Mouse (Mus musculus): Measurements from ENCODE around the gene Trib3.

DNA sequence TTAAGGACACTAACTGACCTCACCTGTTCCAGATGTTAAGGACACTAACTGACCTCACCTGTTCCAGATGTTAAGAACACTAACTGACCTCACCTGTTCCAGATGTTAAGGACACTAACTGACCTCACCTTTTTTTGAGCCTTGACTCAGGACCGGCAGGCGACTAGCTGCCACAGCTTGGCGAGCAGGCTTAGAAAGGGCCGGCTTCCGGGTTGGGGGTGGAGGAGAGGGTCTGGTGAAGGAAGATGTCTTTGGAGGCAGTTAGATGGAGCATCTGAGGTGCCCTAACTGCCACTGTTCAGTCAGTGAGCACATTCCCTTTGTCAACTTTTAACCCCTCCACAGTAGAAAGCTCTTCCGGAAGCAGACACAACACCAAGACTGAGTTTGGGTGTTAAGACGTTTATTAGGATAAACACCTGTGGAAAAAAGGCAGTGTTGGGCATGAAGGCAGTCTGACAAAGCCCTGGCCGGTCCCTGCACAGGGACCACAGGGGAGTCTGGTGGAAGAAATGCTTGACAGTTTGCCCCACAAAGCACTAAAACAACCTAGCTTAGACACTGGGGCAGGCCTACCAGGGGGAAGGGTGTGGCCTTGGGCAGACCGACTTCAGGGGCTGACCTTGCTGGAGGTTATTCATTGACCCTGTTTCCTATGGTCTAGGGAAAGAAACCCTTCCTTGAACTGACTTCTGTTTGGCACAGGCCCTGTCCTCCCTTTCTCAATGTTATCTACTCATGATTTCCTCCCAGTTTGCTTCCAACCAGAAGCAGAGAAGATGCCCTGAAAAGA lies 49.6 kb upstream of the Trib3 start:
- TF ChIP-seq POLR2A (IDR thresholded peaks at IDR 0.05; ENCODE audit: low read depth, low read length) (no peak), CTCF (IDR thresholded peaks at IDR 0.05; ENCODE audit: extremely low read depth, insufficient read length, insufficient replicate concordance, low read depth, low read length) (no peak)

All from small intestine, adult 2 months (tissue).